Mouse (Mus musculus) spleen, adult 10 weeks (tissue): ENCODE measurements around the gene Cpsf7. TPM values are rescaled to one million over a fixed set of nuclear protein-coding genes. Genes with fewer than 3 reads are reported as not detected.

Experiments used
- polyA plus RNA-seq: library from polyadenylated mRNA; stranded (reverse); fragments of 350-450 nt; fragmentation: Illumina TruSeq; extraction: RNeasy Lipid Tissue Mini Kit (QIAGEN cat#74804); gene quantifications from one replicate; pipeline ENCODE4 v1.2.3, GENCODE M21; 2015; ENCODE audit warnings: low replicate concordance; ENCODE audit not compliant: insufficient read depth

Cpsf7 gene
- polyA plus RNA-seq, result 176 TPM

DNA sequence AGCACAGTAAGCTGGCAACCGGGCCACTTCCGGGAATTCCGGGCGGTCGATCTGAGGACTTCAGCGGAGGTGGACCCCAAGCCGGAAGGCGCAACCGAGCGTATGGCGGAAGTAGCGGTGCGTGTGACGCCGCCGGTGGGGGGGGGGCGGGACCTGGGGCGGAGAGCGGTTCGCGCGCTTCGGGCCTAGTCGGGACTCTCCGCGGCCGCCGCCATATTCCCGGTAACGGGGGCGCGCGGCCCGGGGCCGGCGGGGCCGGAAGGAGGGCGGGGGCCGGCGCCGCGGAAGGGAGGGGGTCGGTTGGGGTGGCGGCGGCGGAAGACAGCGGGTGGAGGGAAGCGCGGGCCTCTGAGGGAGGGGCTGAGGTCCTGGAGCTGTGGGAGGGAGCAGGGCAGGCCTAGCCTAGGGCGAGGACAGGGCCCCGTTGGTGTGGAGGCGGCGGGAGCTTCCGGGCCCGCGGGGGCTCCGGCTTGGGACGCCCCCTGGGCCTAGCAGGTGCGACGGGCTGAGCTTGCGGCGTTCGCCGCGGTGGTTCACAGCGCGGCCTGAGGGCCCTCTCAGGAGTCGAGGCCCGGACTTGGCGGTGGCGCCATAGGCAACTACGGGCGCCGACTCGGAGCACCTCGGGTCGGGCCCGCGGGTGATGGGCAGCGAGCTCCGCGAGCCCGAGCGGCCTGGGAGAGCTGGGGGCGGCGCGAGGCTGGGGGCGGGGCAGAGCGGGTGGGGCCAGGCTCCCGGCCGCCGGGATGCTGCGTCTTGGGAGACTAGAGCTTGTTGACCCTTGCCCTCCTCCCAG, at the start of gene Cpsf7:
Gene Cpsf7 (plus strand): TSS at position 161 of the 796 bp plus-strand sequence.

DNA sequence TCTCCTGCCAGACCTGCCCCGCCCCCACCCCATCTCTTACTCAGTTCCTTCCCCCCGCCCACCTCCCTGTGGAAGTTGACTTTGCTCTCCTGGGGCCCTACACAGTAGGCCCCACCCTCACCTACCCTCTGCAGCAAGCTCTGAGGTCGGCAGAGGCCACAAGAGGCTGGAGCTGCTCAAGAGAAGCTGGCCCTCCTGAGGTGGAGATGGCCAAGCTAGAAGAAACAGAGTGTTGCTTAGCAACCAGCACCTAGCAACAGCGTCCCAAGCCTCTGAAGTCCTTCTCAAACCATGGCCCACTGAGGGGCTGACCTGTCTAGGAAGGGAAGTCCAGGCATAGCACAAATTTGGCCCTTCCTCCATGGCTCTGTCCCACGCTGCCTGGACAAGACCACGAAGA, 42.4 kb upstream of the Cpsf7 start, which contains the start of gene Ppp1r32:
Gene Ppp1r32 (minus strand): TSS at position 226 of the 400 bp plus-strand sequence.

DNA sequence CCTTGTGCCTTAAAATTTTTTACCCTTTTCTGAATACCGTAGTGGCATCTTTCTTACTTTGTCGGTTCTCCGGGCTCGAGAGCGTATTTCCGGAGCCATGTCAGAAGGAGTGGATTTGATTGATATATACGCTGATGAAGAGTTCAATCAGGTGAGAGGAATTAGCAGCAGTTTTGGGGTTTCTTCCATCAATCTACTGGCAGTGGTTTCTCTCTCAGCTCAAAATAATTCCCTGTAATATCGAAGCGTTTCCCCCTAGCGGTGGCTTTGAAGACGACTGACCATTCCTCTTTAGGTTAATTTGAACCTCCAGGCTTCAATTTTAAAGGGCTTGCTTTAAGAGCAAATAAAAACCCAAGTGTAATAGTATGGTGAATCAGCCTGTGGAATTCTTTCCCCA, 844 bp downstream of the Cpsf7 start, which contains the start of gene Sdhaf2:
Gene Sdhaf2 (minus strand): TSS at position 233 of the 400 bp plus-strand sequence.

DNA sequence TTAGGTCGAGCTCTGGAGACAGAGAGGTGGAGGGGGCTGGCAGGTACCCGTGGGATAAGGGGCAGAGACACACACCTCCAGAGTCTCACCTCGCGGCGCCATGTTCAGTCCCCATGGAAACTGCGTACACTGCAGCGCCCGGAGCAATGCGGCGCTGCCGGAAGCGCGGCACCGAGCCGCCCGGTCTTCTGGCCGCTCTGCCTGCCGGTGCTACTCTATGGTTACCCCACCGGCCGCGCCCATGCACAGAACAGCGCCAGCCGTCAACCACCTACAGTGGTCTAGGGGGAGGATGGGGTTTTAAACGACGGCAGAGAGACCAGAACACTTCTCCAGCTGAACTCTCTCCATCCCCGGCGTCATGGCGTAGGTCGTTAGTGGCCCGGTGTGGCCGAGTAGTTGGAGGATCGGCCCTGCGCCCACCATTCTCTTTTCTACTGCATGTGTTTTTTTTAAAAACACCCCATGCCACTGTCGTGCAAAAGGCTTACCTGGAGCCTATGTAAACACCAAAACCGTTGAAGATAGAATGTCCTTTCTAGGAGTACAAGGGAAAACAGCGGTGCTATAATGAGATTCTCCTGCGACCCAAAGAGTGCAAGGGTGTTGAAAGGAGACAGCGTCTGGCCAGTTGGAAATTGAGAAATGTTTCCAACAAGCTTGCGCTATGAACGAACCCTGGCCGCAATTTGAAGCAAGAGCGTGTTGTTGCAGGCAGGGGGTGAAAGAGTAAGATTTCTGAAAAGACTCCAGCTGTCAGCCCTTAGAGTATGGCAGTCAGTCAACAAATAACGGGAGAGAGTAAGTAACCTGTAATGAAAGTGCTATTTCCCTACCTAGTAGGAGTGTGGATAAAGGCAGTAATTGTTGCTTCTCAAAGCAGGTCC, 30.8 kb downstream of the Cpsf7 start, which contains the start of gene Tmem216:
Gene Tmem216 (minus strand): TSS at position 615 of the 887 bp plus-strand sequence.

DNA sequence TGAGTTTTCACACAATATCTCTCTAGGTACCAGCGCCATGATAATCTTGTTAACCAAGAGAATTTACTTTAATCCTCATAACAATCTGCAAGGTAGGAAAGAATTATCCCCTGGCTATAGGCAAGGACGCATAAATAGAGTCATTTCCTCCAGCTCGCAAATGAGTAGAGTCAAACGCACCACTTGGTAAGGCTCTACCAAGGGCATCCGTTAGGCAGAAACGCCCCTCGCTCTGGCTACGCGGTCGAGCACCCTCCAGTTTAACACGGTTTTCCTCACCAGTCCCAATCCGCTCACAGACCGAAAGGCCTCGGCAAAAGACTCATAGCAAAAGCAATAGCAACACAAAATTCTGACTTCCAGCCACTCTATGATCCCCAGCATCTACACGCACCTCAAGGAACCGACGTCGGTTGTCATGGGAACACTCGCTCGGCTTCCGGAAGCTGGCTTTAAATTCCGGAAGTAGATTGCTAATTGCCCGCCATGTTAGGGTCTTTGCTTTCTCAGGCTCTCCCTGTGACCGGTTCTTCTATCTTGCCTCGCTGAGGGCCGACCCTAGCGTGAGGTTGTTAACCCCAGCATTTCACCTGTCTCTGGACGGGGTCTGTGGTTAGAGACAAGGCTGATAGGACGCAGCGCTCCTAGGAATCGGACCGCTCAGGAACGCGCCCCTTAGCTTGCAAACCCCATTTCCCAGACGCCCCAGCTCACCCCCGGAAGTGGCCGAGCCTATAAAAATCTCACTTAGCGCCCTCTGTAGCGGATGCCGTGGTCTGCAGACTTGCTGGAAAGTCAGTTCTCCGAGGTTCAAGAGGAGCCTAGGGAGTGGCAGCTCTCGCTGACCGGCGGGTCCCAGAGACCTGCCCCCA, 51.9 kb downstream of the Cpsf7 start, which contains the start of the genes Cyb561a3 and Tmem138:
Gene Cyb561a3 (plus strand): TSS at position 483 of the 872 bp plus-strand sequence.
Gene Tmem138 (minus strand): TSS at position 673 of the 872 bp plus-strand sequence.

Other genes with a start within 250 kb of the Cpsf7 start
- 0.41 TPM for gene Dagla, start 220.4 kb upstream of the Cpsf7 start, polyA plus RNA-seq
- gene Syt7, start 136.2 kb upstream of the Cpsf7 start, polyA plus RNA-seq, result 0.21 TPM
- gene Lrrc10b, start 67.8 kb upstream of the Cpsf7 start, polyA plus RNA-seq, result not detected
- gene Ppp1r32, start 42.3 kb upstream of the Cpsf7 start, polyA plus RNA-seq, result 0.58 TPM
- 102 TPM for gene Sdhaf2, start 876 bp downstream of the Cpsf7 start, polyA plus RNA-seq
- gene Tmem216, start 31.0 kb downstream of the Cpsf7 start, polyA plus RNA-seq, result 11.1 TPM
- gene Cyb561a3, start 51.9 kb downstream of the Cpsf7 start, polyA plus RNA-seq, result 181 TPM
- 17.3 TPM for gene Tmem138, start 52.1 kb downstream of the Cpsf7 start, polyA plus RNA-seq
- 165 TPM for gene Ddb1, start 80.1 kb downstream of the Cpsf7 start, polyA plus RNA-seq
- gene Tkfc, start 80.4 kb downstream of the Cpsf7 start, polyA plus RNA-seq, result 3.9 TPM
- 0.08 TPM for gene Vwce, start 108.9 kb downstream of the Cpsf7 start, polyA plus RNA-seq
- gene Pga5, start 152.8 kb downstream of the Cpsf7 start, polyA plus RNA-seq, result not detected
- gene Vps37c, start 163.5 kb downstream of the Cpsf7 start, polyA plus RNA-seq, result 11.2 TPM
- 33.1 TPM for gene Cd5, start 213.7 kb downstream of the Cpsf7 start, polyA plus RNA-seq